Mouse (Mus musculus): Measurements from ENCODE around the gene Prg3.

GRCm38 (mm10) chr2:84939306-84939705 is 48.7 kb upstream of the Prg3 start:
- TF ChIP-seq CTCF (IDR thresholded peaks at IDR 0.05; ENCODE audit: control insufficient read depth, insufficient read depth, insufficient read length): no peak
- no peak for TF ChIP-seq MYOG (IDR thresholded peaks at IDR 0.05; ENCODE audit: control insufficient read depth, extremely low read depth, insufficient read length)
- TF ChIP-seq MYOD1 (IDR thresholded peaks at IDR 0.05; ENCODE audit: control insufficient read depth, insufficient read length, low read depth): no peak
- no peak for TF ChIP-seq USF1 (IDR thresholded peaks at IDR 0.05; ENCODE audit: low read depth)
- TF ChIP-seq MAX (IDR thresholded peaks at IDR 0.05): no peak
- no peak for TF ChIP-seq CEBPB (IDR thresholded peaks at IDR 0.05; ENCODE audit: low read depth)

Measured in C2C12 (cell line).